Mouse (Mus musculus) lung, postnatal 25 days (tissue): Measurements from ENCODE around the gene Cdk14.

Experiments used
- DNase-seq: peaks from one replicate; pipeline ENCODE4 v3.0.0; 2022; ENCODE audit warnings: low spot score

Cdk14 gene

GRCm38 (mm10) chr5:5180711-5181110, 239.4 kb downstream of the Cdk14 start:
- DNase-seq, result no peak

DNA sequence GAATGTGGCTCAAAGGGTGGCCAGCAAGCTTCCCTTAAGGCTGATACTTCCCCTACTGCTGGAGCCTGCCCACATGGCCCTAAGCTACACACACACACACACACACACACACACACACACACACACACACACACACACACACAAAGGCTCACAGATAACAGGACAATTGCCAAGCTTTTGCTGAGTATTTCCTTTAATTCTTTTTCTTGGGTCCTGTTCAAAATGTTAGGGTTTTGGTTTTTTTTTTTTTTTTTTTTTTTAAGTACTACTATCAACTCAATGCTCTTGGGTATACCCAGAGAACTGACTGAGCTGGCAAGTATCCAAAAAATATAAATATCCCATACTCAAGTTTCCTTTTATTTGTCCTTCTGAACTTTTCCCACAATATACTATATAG, 239.8 kb downstream of the Cdk14 start:
- DNase-seq, result no peak

DNA sequence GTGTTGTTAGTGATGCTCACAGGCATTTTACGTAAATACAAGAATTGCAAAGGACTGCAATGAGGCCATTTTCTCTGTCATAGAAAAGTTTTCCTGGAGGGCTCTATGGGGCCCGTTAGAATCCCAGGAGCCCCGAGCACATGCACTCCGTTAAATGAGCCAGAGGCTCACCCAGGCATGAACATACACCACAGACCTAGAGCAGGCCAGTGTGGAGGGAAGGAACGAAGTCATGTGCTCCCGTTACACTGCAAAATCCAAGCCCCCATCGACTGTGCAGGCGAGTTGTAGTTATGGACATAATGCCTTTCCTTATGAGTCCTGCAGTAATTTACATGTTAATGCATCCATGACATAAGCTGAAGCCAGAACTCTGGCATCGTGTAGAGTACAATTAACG, 244.1 kb downstream of the Cdk14 start:
- DNase-seq, result no peak

GRCm38 (mm10) chr5:5175611-5176010, 244.5 kb downstream of the Cdk14 start:
- no peak for DNase-seq

GRCm38 (mm10) chr5:5175090-5175489, 245.0 kb downstream of the Cdk14 start:
- no peak for DNase-seq

DNA sequence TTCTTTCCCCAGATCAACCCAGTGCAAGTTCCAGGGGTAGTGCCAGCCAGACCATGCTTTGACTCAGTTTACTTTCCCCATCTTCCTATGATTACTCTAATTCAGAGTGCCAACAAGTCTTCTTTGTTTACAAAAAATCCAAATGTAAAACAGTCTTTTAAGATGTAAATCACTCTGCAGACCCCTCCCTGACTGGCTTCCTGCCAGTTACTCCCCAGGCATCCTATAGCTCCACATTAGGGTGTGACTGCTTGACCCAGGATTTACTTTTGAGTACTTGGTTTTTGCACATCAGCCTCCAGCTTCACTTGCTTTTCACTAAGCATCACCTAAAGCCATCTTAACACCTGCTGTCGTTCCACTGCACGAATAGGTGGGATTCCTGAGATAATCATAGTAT, 254.0 kb downstream of the Cdk14 start:
- no peak for DNase-seq

- no peak for DNase-seq
Measured at GRCm38 (mm10) chr5:5164326-5164725, 255.8 kb downstream of the Cdk14 start.

DNA sequence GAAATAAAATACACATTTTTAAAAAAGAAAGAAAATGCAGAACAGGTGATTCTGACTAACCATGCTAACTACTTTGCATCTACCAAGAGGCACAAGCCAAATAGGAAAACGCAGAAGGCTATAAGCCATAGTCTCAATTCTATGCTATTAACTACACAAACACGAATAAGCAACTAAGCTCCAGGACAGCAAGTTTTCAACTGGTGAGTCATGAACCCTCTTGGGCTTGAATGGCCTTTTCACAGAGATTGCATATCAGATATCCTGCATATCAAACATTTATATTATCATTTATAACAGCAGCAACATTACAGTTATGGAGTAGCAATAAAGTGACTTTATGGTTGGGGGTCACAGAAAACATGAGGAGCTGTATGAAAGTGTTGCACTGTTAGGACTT, 256.3 kb downstream of the Cdk14 start:
- no peak for DNase-seq

DNA sequence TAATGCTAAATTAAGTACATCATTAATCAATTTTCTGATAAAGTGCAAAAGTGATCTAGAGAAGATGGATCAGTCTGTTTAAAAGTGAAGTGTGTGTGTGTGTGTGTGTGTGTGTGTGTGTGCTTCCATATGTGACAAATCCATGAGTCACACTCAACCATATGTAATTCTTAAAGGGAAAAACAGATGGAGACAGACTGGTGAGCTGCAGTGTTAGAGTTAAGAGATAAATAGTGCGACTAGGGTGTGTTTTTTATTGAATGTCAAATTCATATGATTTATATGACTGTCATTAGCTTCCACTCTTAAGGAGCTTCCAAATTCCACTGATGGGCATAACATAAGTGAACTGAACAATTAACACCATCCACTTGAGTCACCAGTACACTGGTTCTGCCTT, 260.6 kb downstream of the Cdk14 start:
- DNase-seq, result no peak

- no peak for DNase-seq
Measured at GRCm38 (mm10) chr5:5139855-5140254, 280.3 kb downstream of the Cdk14 start.

- no peak for DNase-seq
Measured at GRCm38 (mm10) chr5:5134905-5135511, 285.1 kb downstream of the Cdk14 start.

DNA sequence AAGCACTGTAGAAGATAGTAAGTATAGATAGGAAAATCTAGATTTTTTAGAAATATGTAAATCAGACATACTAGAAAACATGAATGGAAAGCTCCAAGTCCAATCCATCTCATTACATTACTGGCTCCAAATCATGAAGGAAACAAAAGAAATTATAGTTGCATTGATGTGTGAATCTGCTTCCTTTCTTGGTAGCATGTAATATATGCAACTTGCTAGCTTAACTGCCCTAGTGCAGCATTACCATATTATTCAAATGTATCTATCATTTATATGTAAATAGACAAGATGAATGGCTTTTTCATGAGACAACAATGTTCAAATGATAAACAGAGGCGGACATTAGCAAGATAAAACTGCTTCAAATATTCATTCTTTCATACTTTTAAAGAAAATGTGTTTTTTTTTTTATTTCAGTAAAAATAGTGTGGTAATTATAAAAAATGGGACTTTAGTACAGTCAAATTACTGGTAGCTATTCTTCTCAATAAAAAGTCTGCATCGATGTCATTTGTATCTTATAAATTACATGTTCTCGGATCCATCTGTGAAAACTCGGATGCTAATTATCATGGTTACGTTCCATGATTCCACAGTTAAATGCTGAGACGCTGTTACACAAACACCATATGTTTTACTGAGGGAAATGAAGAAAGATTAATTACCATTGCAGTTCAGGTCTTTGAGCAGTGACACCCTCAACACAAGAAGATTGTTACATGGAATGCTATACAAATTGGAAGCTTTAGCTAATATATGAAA, 285.8 kb downstream of the Cdk14 start:
- DNase-seq, result no peak

GRCm38 (mm10) chr5:5128852-5129251, 291.3 kb downstream of the Cdk14 start:
- DNase-seq, result no peak

GRCm38 (mm10) chr5:5124645-5125044, 295.5 kb downstream of the Cdk14 start:
- DNase-seq, result no peak

GRCm38 (mm10) chr5:5116775-5117522, 303.2 kb downstream of the Cdk14 start:
- DNase-seq, result no peak

GRCm38 (mm10) chr5:5115546-5115945, 304.6 kb downstream of the Cdk14 start:
- DNase-seq, result no peak

- DNase-seq, result no peak
Measured at GRCm38 (mm10) chr5:5109621-5110020, 310.5 kb downstream of the Cdk14 start.

DNA sequence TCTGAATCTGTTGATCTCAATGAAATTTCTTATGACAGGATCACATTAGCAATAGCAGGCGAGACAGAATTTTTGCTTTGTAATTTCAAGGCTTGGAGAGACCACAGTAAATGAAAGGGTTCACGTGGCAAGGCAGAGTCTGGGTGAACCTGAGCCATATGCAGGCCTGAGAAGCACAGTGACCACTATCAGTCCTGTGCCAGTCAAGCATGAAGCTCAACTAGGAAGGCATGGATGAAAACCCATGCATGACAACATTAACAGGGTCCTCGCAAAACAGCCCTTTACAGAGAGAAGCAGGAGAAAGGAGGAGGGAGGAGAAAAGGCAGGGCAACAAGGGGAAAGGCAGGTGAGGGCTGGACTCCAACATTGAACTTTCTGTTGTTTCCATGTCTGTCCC, 311.1 kb downstream of the Cdk14 start:
- no peak for DNase-seq

DNA sequence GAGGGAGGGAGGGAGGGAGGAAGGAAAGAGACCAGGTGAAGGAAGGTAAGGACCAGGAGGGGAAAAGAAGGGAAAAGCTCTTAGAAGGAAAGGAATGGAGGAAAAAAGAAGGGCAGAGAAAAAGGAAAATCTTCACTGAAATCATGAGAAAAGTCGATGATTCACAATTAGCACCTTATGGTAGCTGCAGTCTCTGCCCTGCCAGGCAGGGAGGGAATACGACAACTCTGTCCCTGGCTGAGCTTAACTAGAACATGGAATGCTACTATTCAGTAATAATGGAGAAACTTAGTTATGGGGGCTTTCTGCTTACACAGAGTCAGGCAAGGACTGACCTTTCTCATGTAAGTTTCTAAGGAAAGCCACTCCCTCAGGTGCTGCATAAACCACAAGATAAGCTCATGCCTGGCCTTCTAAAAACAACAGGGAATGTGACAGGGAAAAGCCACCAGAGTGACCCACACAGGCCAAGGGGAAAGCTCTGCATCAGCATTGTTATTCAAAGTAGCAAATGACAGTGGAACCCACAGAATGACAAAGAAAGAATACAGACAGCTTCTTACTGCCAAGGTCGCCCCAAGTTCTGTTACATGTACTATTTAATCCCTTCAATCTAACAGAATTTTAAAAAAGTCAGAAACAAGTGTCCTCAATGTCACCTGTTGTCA, 323.7 kb downstream of the Cdk14 start:
- DNase-seq, result no peak

- no peak for DNase-seq
Measured at GRCm38 (mm10) chr5:5092736-5093135, 327.4 kb downstream of the Cdk14 start.

GRCm38 (mm10) chr5:5071526-5071925, 348.6 kb downstream of the Cdk14 start:
- no peak for DNase-seq

GRCm38 (mm10) chr5:5064686-5065085, 355.4 kb downstream of the Cdk14 start:
- DNase-seq, result no peak
